Mouse (Mus musculus) midbrain, postnatal 0 days (tissue): ENCODE results near the gene Abcf3. TPM values are rescaled to one million over a fixed set of nuclear protein-coding genes. Genes with fewer than 3 reads are reported as not detected.

Source experiments
- ATAC-seq: fragments of 200-750 bp; cut with Nextera tagmentation; 2 replicates; pipeline ENCODE4 v1.8.0; 2017; ENCODE audit warnings: moderate number of reproducible peaks, mild to moderate bottlenecking, moderate TSS enrichment, moderate library complexity; ENCODE audit not compliant: low FRiP score
- DNase-seq: peaks from one replicate; pipeline ENCODE4 v3.0.0-alpha.2; 2015; ENCODE audit warnings: low spot score
- H3K27ac ChIP-seq: fragments of 300-500 bp; sonication (generic); 2 replicates; pipeline ENCODE4 v1.5.1; 2014; ENCODE audit warnings: low read depth, mild to moderate bottlenecking, low read length, mixed read lengths
- H3K27me3 ChIP-seq: fragments of 300-500 bp; sonication (generic); 2 replicates; pipeline ENCODE4 v1.6.1; 2014; ENCODE audit warnings: low read length, control low read depth, mixed read lengths; ENCODE audit not compliant: insufficient read depth
- H3K36me3 ChIP-seq: fragments of 300-500 bp; sonication (generic); 2 replicates; pipeline ENCODE4 v1.6.1; 2014; ENCODE audit warnings: low read length, control low read depth, mixed read lengths; ENCODE audit not compliant: insufficient read depth
- H3K4me1 ChIP-seq: fragments of 300-500 bp; sonication (generic); 2 replicates; pipeline ENCODE4 v1.6.1; 2014; ENCODE audit warnings: mild to moderate bottlenecking, control low read depth, antibody characterized with exemption, low read length, mixed read lengths; ENCODE audit not compliant: insufficient read depth
- H3K4me2 ChIP-seq: fragments of 300-500 bp; sonication (generic); 2 replicates; pipeline ENCODE4 v1.6.1; 2014; ENCODE audit warnings: low read depth, mild to moderate bottlenecking, low read length, mixed read lengths; ENCODE audit not compliant: poor library complexity, severe bottlenecking
- H3K4me3 ChIP-seq: fragments of 300-500 bp; sonication (generic); 2 replicates; pipeline ENCODE4 v1.5.1; 2014; ENCODE audit warnings: low read depth, mild to moderate bottlenecking, low read length, moderate library complexity
- H3K9ac ChIP-seq: fragments of 300-500 bp; sonication (generic); replicated peaks from 2 replicates; pipeline ENCODE4 v1.6.1; 2014; ENCODE audit warnings: mild to moderate bottlenecking, low read length, moderate library complexity, mixed read lengths; ENCODE audit not compliant: poor library complexity, severe bottlenecking
- H3K9me3 ChIP-seq: fragments of 300-500 bp; sonication (generic); 2 replicates; pipeline ENCODE4 v1.6.1; 2016; ENCODE audit warnings: low read length, control low read depth
- CTCF ChIP-seq: IDR thresholded peaks from 2 replicates; pipeline ENCODE4 v1.5.1; 2016; ENCODE audit warnings: antibody characterized with exemption, mild to moderate bottlenecking
- WGBS: fragments of 180-500 bp; shearing (Covaris S2); extraction: QIAGEN DNeasy Blood & Tissue Kit; methylation state at CpG from one replicate; pipeline ENCODE4 v1.1.7; 2014; 5-methylcytosine and 5-hydroxymethylcytosine counted together
- polyA plus RNA-seq: library from polyadenylated mRNA; unstranded; fragments of >200 nt; fragmentation: Nextera tagmentation; extraction: Ambion mirVana; gene quantifications from 2 replicates; pipeline ENCODE4 v1.2.1, GENCODE M21; 2015
- total RNA-seq: library from RNA; depleted of rRNA; stranded (reverse); fragments of >200 nt; gene quantifications from 2 replicates; pipeline ENCODE4 v1.2.3, GENCODE M21; 2014

Gene Abcf3
- total and polyA plus RNA-seq, 2 experiments from 2014 or later = 65.3 to 73.1 TPM

GRCm38 (mm10) chr16:20516032-20516431 lies 32.3 kb upstream of the Abcf3 start:
- H3K4me1 ChIP-seq = peaks cover 14% of the 10 kb centered on the region
- peak overlapping the region; percentile 91 for H3K9ac ChIP-seq
- H3K4me3 ChIP-seq = peak overlapping the region; percentile 96
- no peaks in the 10 kb centered on the region for H3K27me3 ChIP-seq
- peak overlapping the region; percentile 90; the same call in 1 of the 2 replicates for H3K27ac ChIP-seq
- H3K9me3 ChIP-seq = no peaks in the 10 kb centered on the region
- peak overlapping the region; percentile 94 for H3K4me2 ChIP-seq
- peaks cover 6% of the 10 kb centered on the region for H3K36me3 ChIP-seq
- no peak for TF ChIP-seq CTCF
- DNase-seq = no peak
- ATAC-seq = no peak

- 0% methylated on average over 46 of the region's 55 CpGs for WGBS
- Histone ChIP-seq H3K4me1 (peaks cover 14% of the 10 kb centered on the region), H3K9ac (peak within 1 kb of the TSS; percentile 91), H3K27ac (peak within 1 kb of the TSS; percentile 90), H3K27me3 (no peaks in the 10 kb centered on the region), H3K36me3 (peaks cover 9% of the 10 kb centered on the region; the same call in 1 of the 2 replicates), H3K4me2 (peak within 1 kb of the TSS; percentile 94), H3K4me3 (peak within 1 kb of the TSS; percentile 96), H3K9me3 (no peaks in the 10 kb centered on the region)
- DNase-seq (peak; percentile 93), ATAC-seq (peak; percentile 93)
- peak; percentile 55 for TF ChIP-seq CTCF
These were observed 31.6 kb upstream of the Abcf3 start, which contains the start of gene Dvl3 for GRCm38 (mm10) chr16:20516726-20517201. TSS of gene Dvl3 (plus strand) at chr16:20516982.

GRCm38 (mm10) chr16:20517216-20517615 lies 31.2 kb upstream of the Abcf3 start:
- Histone ChIP-seq H3K4me3 (peak overlapping the region; percentile 96), H3K4me1 (peaks cover 14% of the 10 kb centered on the region), H3K9ac (peak overlapping the region; percentile 91), H3K27ac (peak overlapping the region; percentile 90), H3K9me3 (no peaks in the 10 kb centered on the region), H3K4me2 (peak overlapping the region; percentile 94), H3K27me3 (no peaks in the 10 kb centered on the region), H3K36me3 (peaks cover 13% of the 10 kb centered on the region; the same call in 1 of the 2 replicates)
- WGBS = under 1% methylated on average over 25 of the region's 26 CpGs
- DNase-seq (peak; percentile 16), ATAC-seq (peak; percentile 14; the same call in 1 of the 2 replicates)
- no peak for TF ChIP-seq CTCF

GRCm38 (mm10) chr16:20517701-20518374 lies 30.5 kb upstream of the Abcf3 start:
- DNase-seq = peak; percentile 75
- H3K36me3 ChIP-seq = peaks cover 14% of the 10 kb centered on the region; the same call in 1 of the 2 replicates
- H3K9ac ChIP-seq = peak overlapping the region; percentile 91
- H3K4me1 ChIP-seq = peaks cover 14% of the 10 kb centered on the region
- H3K4me2 ChIP-seq = peak overlapping the region; percentile 94
- H3K27me3 ChIP-seq = no peaks in the 10 kb centered on the region
- ATAC-seq = peak; percentile 20; the same call in 1 of the 2 replicates
- no peak for TF ChIP-seq CTCF
- H3K4me3 ChIP-seq = peak overlapping the region; percentile 96
- WGBS = 4% methylated on average over 6 of the region's 6 CpGs
- H3K27ac ChIP-seq = peak overlapping the region; percentile 90
- H3K9me3 ChIP-seq = no peaks in the 10 kb centered on the region

GRCm38 (mm10) chr16:20523886-20524285 lies 24.5 kb upstream of the Abcf3 start:
- ATAC-seq = no peak
- Histone ChIP-seq H3K4me2 (no peak overlapping the region), H3K36me3 (peaks cover 68% of the 10 kb centered on the region), H3K4me3 (no peak overlapping the region), H3K27ac (no peak overlapping the region), H3K4me1 (peaks cover 4% of the 10 kb centered on the region; the same call in 1 of the 2 replicates), H3K9ac (no peak overlapping the region), H3K27me3 (no peaks in the 10 kb centered on the region), H3K9me3 (no peaks in the 10 kb centered on the region)
- 82% methylated on average over 10 of the region's 10 CpGs for WGBS
- DNase-seq = no peak
- TF ChIP-seq CTCF = no peak

GRCm38 (mm10) chr16:20528779-20529178 lies 19.6 kb upstream of the Abcf3 start:
- no peak overlapping the region for H3K4me3 ChIP-seq
- H3K4me1 ChIP-seq = no peaks in the 10 kb centered on the region
- no peak overlapping the region for H3K9ac ChIP-seq
- H3K27me3 ChIP-seq = no peaks in the 10 kb centered on the region
- 97% methylated on average over 5 of the region's 5 CpGs for WGBS
- no peak for TF ChIP-seq CTCF
- H3K36me3 ChIP-seq = peaks cover 80% of the 10 kb centered on the region
- DNase-seq = no peak
- no peak overlapping the region for H3K4me2 ChIP-seq
- no peaks in the 10 kb centered on the region for H3K9me3 ChIP-seq
- ATAC-seq = no peak
- H3K27ac ChIP-seq = no peak overlapping the region
